Comparison of ENCODE assay signal across 11 mouse cellular contexts in the genomic region with DNA sequence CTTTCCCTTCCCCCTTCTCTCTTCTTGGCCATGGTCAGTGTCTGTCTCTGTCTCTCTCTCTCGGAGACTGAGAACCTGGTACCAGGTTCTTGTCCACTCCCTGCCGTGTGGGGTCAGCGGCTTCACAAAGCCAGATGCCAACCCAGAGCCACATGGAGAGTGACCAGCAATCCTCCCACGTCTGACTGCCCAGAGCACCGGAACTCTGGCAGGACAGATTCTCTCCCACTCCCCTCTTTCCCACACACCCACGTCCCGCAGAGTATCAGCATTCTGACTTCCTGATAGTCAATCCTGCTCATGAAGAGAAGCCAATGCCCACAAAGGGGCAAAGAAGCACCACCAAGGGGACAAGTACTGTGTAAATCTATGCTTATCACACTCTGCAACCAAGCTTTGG. TPM values are rescaled to one million over a fixed set of nuclear protein-coding genes. Genes with fewer than 3 reads are reported as not detected.
DNase-seq lines count a peak whose midpoint lies in the region; ATAC-seq lines count a peak whose summit lies in the region.
"Had no signal": no experiment of that assay in that cellular context is flagged by ENCODE, and none has a peak within 500 bp of the region (broad histone marks: within the 10 kb centered on the region; RNA-seq: fewer than 3 reads in every experiment).

No protein-coding gene starts in this region.

- no peaks in the 10 kb centered on the region for H3K27me3 ChIP-seq in forebrain, embryonic 12.5 days
- H3K27me3 ChIP-seq in forebrain, embryonic 11.5 days (ENCODE audit: control insufficient read depth, insufficient read depth, low read length), result no peaks in the 10 kb centered on the region
- H3K27me3 ChIP-seq in kidney, embryonic 14.5 days (ENCODE audit: control insufficient read depth, insufficient read depth, low read length), result no peaks in the 10 kb centered on the region
- no peaks in the 10 kb centered on the region for H3K27me3 ChIP-seq in midbrain, embryonic 12.5 days
- H3K27me3 ChIP-seq in midbrain, embryonic 15.5 days (replicated peaks), result no peaks in the 10 kb centered on the region
- no peaks in the 10 kb centered on the region for H3K27me3 ChIP-seq in stomach, embryonic 14.5 days (ENCODE audit: control insufficient read depth, insufficient read depth, low read length)
- H3K27me3 ChIP-seq: embryonic facial prominence, embryonic 15.5 days had no signal

- peaks cover 56% of the 10 kb centered on the region for H3K4me1 ChIP-seq in forebrain, embryonic 12.5 days
- peaks cover 22% of the 10 kb centered on the region for H3K4me1 ChIP-seq in forebrain, embryonic 11.5 days (replicated peaks; ENCODE audit: control insufficient read depth, insufficient read depth, low read length)
- peaks cover 36% of the 10 kb centered on the region for H3K4me1 ChIP-seq in kidney, embryonic 14.5 days (ENCODE audit: control insufficient read depth, insufficient read depth, low read length)
- H3K4me1 ChIP-seq in midbrain, embryonic 12.5 days, result peaks cover 57% of the 10 kb centered on the region
- peaks cover 53% of the 10 kb centered on the region for H3K4me1 ChIP-seq in midbrain, embryonic 15.5 days
- H3K4me1 ChIP-seq in stomach, embryonic 14.5 days (ENCODE audit: control insufficient read depth, insufficient read depth, low read length), result peaks cover 33% of the 10 kb centered on the region; the same call in 1 of the 2 replicates

- H3K4me3 ChIP-seq in forebrain, embryonic 12.5 days (replicated peaks), result no peak overlapping the region
- no peak overlapping the region for H3K4me3 ChIP-seq in forebrain, embryonic 11.5 days (ENCODE audit: low read depth, low read length)
- peak overlapping the region; percentile 16; the same call in 1 of the 2 replicates for H3K4me3 ChIP-seq in kidney, embryonic 14.5 days (ENCODE audit: low read length)
- no peak overlapping the region for H3K4me3 ChIP-seq in midbrain, embryonic 12.5 days
- no peak overlapping the region for H3K4me3 ChIP-seq in midbrain, embryonic 15.5 days
- no peak overlapping the region for H3K4me3 ChIP-seq in stomach, embryonic 14.5 days (ENCODE audit: low read depth, low read length)

- no peak for DNase-seq in forebrain, embryonic 11.5 days (ENCODE audit: low spot score)
- no peak for DNase-seq in kidney, postnatal 14 days
- no peak for DNase-seq in urinary bladder, adult 2 months (ENCODE audit: low spot score)
- DNase-seq: cerebellum, adult 9-10 months; thymus, adult 18-20 months had no signal

- H3K36me3 ChIP-seq in forebrain, embryonic 12.5 days (replicated peaks), result peaks cover 90% of the 10 kb centered on the region
- H3K36me3 ChIP-seq in forebrain, embryonic 11.5 days (ENCODE audit: control insufficient read depth, insufficient read depth, low read length), result peaks cover 31% of the 10 kb centered on the region
- H3K36me3 ChIP-seq in kidney, embryonic 14.5 days (ENCODE audit: control insufficient read depth, insufficient read depth, low read length), result peaks cover 91% of the 10 kb centered on the region
- peaks cover 92% of the 10 kb centered on the region for H3K36me3 ChIP-seq in midbrain, embryonic 12.5 days
- H3K36me3 ChIP-seq in midbrain, embryonic 15.5 days (replicated peaks), result peaks cover 32% of the 10 kb centered on the region
- H3K36me3 ChIP-seq in stomach, embryonic 14.5 days (ENCODE audit: control insufficient read depth, insufficient read depth, low read length), result peaks cover 78% of the 10 kb centered on the region

- H3K27ac ChIP-seq in forebrain, embryonic 12.5 days, result no peak overlapping the region
- H3K27ac ChIP-seq in forebrain, embryonic 11.5 days (ENCODE audit: low read depth, low read length), result no peak overlapping the region
- no peak overlapping the region for H3K27ac ChIP-seq in kidney, embryonic 14.5 days (ENCODE audit: low read depth, low read length)
- no peak overlapping the region for H3K27ac ChIP-seq in midbrain, embryonic 12.5 days (replicated peaks)
- H3K27ac ChIP-seq in midbrain, embryonic 15.5 days, result no peak overlapping the region
- H3K27ac ChIP-seq in stomach, embryonic 14.5 days (ENCODE audit: low read length), result no peak overlapping the region
- H3K27ac ChIP-seq: embryonic facial prominence, embryonic 15.5 days had no signal

- ATAC-seq in forebrain, embryonic 12.5 days (ENCODE audit: low FRiP score), result no peak
- ATAC-seq in forebrain, embryonic 11.5 days (replicated peaks; ENCODE audit: low FRiP score), result no peak
- no peak for ATAC-seq in kidney, embryonic 14.5 days (ENCODE audit: low FRiP score, low TSS enrichment)
- ATAC-seq in midbrain, embryonic 12.5 days (ENCODE audit: low FRiP score, low read depth), result no peak
- ATAC-seq in midbrain, embryonic 15.5 days (replicated peaks), result no peak
- no peak for ATAC-seq in stomach, embryonic 14.5 days (ENCODE audit: insufficient number of reproducible peaks, insufficient read depth, low FRiP score, low read depth)

- H3K9ac ChIP-seq in forebrain, embryonic 12.5 days, result no peak overlapping the region
- no peak overlapping the region for H3K9ac ChIP-seq in forebrain, embryonic 11.5 days (ENCODE audit: low read length)
- H3K9ac ChIP-seq in kidney, embryonic 14.5 days (ENCODE audit: low read depth, low read length), result peak overlapping the region; percentile 25; the same call in 1 of the 2 replicates
- H3K9ac ChIP-seq in midbrain, embryonic 12.5 days (replicated peaks), result peak overlapping the region; percentile 20; the same call in 1 of the 2 replicates
- H3K9ac ChIP-seq in midbrain, embryonic 15.5 days, result no peak overlapping the region
- H3K9ac ChIP-seq in stomach, embryonic 14.5 days (replicated peaks; ENCODE audit: low read depth, low read length), result no peak overlapping the region
- H3K9ac ChIP-seq: embryonic facial prominence, embryonic 15.5 days had no signal

- WGBS in forebrain, embryonic 12.5 days, result 81% methylated on average over 7 of the region's 7 CpGs
- 83% methylated on average over 7 of the region's 7 CpGs for WGBS in forebrain, embryonic 11.5 days
- WGBS in kidney, embryonic 14.5 days, result 43% methylated on average over 7 of the region's 7 CpGs
- WGBS in midbrain, embryonic 12.5 days, result 73% methylated on average over 7 of the region's 7 CpGs
- WGBS in midbrain, embryonic 15.5 days, result 68% methylated on average over 7 of the region's 7 CpGs
- 70% methylated on average over 7 of the region's 7 CpGs for WGBS in stomach, embryonic 14.5 days

- peak overlapping the region; percentile 19; the same call in 1 of the 2 replicates for H3K4me2 ChIP-seq in forebrain, embryonic 12.5 days
- no peak overlapping the region for H3K4me2 ChIP-seq in forebrain, embryonic 11.5 days (ENCODE audit: low read depth, low read length, severe bottlenecking)
- H3K4me2 ChIP-seq in kidney, embryonic 14.5 days (replicated peaks; ENCODE audit: low read depth, low read length), result peak overlapping the region; percentile 27
- no peak overlapping the region for H3K4me2 ChIP-seq in midbrain, embryonic 12.5 days (replicated peaks)
- no peak overlapping the region for H3K4me2 ChIP-seq in midbrain, embryonic 15.5 days
- H3K4me2 ChIP-seq in stomach, embryonic 14.5 days (replicated peaks; ENCODE audit: low read depth, low read length), result 0 out of 2 replicates have a peak overlapping the region, but pooled peaks have one; percentile 2
- H3K4me2 ChIP-seq: embryonic facial prominence, embryonic 15.5 days had no signal

- H3K9me3 ChIP-seq in forebrain, embryonic 12.5 days, result no peaks in the 10 kb centered on the region
- H3K9me3 ChIP-seq in forebrain, embryonic 11.5 days (ENCODE audit: control insufficient read depth, low read length), result no peaks in the 10 kb centered on the region
- H3K9me3 ChIP-seq in kidney, embryonic 14.5 days (ENCODE audit: control insufficient read depth, low read length), result no peaks in the 10 kb centered on the region
- H3K9me3 ChIP-seq in midbrain, embryonic 12.5 days, result no peaks in the 10 kb centered on the region
- H3K9me3 ChIP-seq in midbrain, embryonic 15.5 days, result no peaks in the 10 kb centered on the region
- H3K9me3 ChIP-seq in stomach, embryonic 14.5 days (ENCODE audit: control insufficient read depth, low read depth, low read length), result no peaks in the 10 kb centered on the region
- H3K9me3 ChIP-seq: embryonic facial prominence, embryonic 15.5 days had no signal

RNA-seq across cellular contexts. Expression of gene Sec31a, which starts 7.6 kb away (rescaled TPM):
- 96.3 and 108 TPM in 2 replicates for polyA plus RNA-seq in forebrain, embryonic 12.5 days (2016; fragmentation: Nextera tagmentation; extraction: Ambion mirVana)
- polyA plus RNA-seq in forebrain, embryonic 11.5 days (2014; fragmentation: Nextera tagmentation; extraction: Ambion mirVana), result 109 and 117 TPM in 2 replicates
- polyA plus RNA-seq in kidney, embryonic 14.5 days (2014; fragmentation: Nextera tagmentation; extraction: Ambion mirVana), result 111 and 163 TPM in 2 replicates
- 101 and 108 TPM in 2 replicates for polyA plus RNA-seq in midbrain, embryonic 12.5 days (2016; fragmentation: Nextera tagmentation; extraction: Ambion mirVana)
- polyA plus RNA-seq in midbrain, embryonic 15.5 days (2015; fragmentation: Nextera tagmentation; extraction: Ambion mirVana), result 101 and 102 TPM in 2 replicates
- 183 and 186 TPM in 2 replicates for polyA plus RNA-seq in stomach, embryonic 14.5 days (2014; fragmentation: Nextera tagmentation; extraction: Ambion mirVana)
- polyA plus RNA-seq in urinary bladder, adult 2 months (2012; rRNA removed), result 148 and 178 TPM in 2 replicates

Comparison
In these comparisons a context has a peak if more than half of its experiments do, and no peak if none do; other contexts are left out.
1. H3K4me2 ChIP-seq: peak in forebrain, embryonic 12.5 days (single experiment), kidney, embryonic 14.5 days (single experiment) and stomach, embryonic 14.5 days (single experiment); none in forebrain, embryonic 11.5 days (single experiment), midbrain, embryonic 12.5 days (single experiment) and midbrain, embryonic 15.5 days (single experiment).
2. H3K9ac ChIP-seq: peak in kidney, embryonic 14.5 days (single experiment) and midbrain, embryonic 12.5 days (single experiment); none in forebrain, embryonic 12.5 days (single experiment), forebrain, embryonic 11.5 days (single experiment), midbrain, embryonic 15.5 days (single experiment) and stomach, embryonic 14.5 days (single experiment).